Mouse (Mus musculus): ENCODE results near the gene Scn8a. TPM values are rescaled to one million over a fixed set of nuclear protein-coding genes. Genes with fewer than 3 reads are reported as not detected.

Gene Scn8a
- polyA plus RNA-seq, 1 experiment from 2014 or later, result 15.1 TPM

DNA sequence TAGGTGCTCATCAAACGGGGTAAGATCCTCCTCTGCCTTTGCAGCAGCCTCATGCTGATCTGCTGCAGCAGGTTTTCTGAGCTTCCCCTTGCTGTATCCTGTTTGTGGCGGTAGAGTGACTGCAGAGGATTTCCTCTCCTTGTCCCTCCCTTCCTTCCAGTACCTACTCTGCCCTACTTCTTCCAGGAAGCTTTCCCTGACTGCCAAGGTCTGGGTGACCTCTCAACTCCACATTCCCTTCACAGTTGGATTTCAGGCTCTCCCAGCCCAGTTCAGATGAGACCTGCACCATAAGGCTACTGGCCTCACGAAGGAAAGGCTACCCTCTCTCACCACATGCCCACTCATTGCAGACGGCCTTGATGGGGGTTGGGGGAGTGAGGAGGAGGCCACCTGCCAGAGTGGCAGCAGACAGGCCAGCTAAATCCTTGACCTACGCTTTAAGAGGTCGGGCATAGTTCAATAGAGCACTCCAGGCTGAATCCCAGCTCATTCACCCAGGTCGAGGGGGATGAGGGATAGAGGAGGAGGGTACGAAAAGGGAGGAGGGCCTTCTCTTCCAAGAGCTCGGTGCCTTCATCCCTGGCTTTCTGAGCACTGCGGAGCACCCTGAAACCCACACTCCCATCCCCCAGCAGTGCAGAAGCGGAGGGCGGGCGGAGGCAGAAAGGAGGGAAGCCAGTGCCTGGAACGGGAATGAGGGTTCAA is 222.6 kb downstream of the Scn8a start:
- H3K4me3 ChIP-seq (ENCODE audit: low read length), result 0 out of 2 replicates have a peak overlapping the region, but pooled peaks have one; percentile 6
- no peaks in the 10 kb centered on the region for H3K36me3 ChIP-seq (ENCODE audit: control insufficient read depth, insufficient read depth, low read length)
- 25% methylated on average over 14 of the region's 14 CpGs for WGBS
- H3K9ac ChIP-seq (ENCODE audit: low read depth, low read length), result no peak overlapping the region
- ATAC-seq (ENCODE audit: low FRiP score, low TSS enrichment), result peak; percentile 35
- H3K4me1 ChIP-seq (ENCODE audit: control insufficient read depth, insufficient read depth, low read length), result peaks cover 27% of the 10 kb centered on the region
- peak overlapping the region; percentile 79 for H3K27ac ChIP-seq (ENCODE audit: low read depth, low read length)
- peak overlapping the region; percentile 33 for H3K4me2 ChIP-seq (replicated peaks; ENCODE audit: low read depth, low read length)
- no peaks in the 10 kb centered on the region; the same call in 1 of the 2 replicates for H3K27me3 ChIP-seq (ENCODE audit: control insufficient read depth, insufficient read depth, low read length)
- no peaks in the 10 kb centered on the region for H3K9me3 ChIP-seq (ENCODE audit: control insufficient read depth, low read length)

DNA sequence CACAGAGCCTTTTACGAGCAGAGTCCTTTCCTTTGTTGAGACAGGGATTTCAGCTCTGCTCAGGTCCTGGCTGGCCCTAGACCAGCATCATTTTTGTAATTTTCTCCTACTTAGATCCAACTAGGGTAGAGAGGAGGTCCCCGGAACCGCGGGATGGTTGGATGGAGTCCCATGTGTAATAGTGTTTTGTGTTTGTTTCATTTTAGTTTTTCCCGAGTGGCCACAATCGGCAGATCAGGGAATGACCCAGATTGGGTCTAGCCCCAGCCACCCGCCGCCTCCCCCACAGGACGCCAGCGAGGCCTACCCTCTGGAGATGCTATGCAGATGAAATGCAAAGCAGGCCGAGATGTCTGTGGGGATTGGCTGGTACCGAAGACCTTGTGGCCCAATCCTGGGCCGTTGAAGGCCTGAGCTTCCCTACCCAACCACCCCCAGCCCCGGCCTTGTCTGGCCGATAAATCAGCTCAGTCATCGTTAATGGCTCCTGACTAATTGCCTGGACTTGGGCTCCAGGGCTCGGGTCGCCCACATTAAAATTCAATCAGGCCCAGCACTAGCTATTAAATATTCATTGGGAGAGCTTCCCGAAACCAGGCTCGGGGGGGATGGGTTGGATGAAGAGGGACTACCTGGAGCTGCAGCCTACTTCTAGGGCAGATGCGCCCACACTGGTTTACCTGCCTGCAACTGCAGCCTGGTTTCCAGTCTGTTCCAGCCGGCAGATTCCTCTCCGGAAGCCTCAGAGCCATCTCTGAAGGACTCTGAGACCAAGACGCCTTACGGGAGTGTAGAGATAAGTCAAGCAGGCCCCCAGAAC is 223.4 kb downstream of the Scn8a start:
- no peaks in the 10 kb centered on the region for H3K9me3 ChIP-seq (ENCODE audit: control insufficient read depth, low read length)
- H3K9ac ChIP-seq (ENCODE audit: low read depth, low read length), result no peak overlapping the region
- H3K27ac ChIP-seq (ENCODE audit: low read depth, low read length), result peak overlapping the region; percentile 79
- H3K4me2 ChIP-seq (replicated peaks; ENCODE audit: low read depth, low read length), result peak overlapping the region; percentile 33
- ATAC-seq (ENCODE audit: low FRiP score, low TSS enrichment), result peak; percentile 92
- no peaks in the 10 kb centered on the region for H3K36me3 ChIP-seq (ENCODE audit: control insufficient read depth, insufficient read depth, low read length)
- H3K4me1 ChIP-seq (ENCODE audit: control insufficient read depth, insufficient read depth, low read length), result peaks cover 34% of the 10 kb centered on the region
- H3K4me3 ChIP-seq (ENCODE audit: low read length), result 0 out of 2 replicates have a peak overlapping the region, but pooled peaks have one; percentile 6
- 5% methylated on average over 25 of the region's 25 CpGs for whole genome bisulfite sequencing
- no peaks in the 10 kb centered on the region; the same call in 1 of the 2 replicates for H3K27me3 ChIP-seq (ENCODE audit: control insufficient read depth, insufficient read depth, low read length)

DNA sequence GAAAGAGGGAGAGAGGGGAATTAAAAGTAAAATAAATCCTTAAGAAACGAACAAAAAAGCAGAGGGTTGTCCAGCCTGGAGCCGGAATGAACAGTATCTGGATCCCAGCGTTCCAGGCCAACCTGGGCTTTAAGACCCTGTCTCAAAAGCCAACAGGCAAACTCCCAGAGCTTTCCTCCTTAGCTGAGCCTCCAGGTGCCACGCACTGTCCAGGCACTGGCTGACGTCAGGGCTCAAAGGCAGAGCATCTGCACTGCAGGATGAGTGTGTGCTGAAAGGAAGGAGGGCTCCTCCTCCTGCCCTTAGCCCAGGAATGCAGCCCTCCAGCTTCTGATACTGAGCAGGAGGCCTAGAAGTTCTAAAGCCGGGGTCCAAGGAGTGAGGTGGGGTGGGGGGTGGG is 224.3 kb downstream of the Scn8a start:
- Histone ChIP-seq H3K36me3 (ENCODE audit: control insufficient read depth, insufficient read depth, low read length) (no peaks in the 10 kb centered on the region), H3K4me1 (ENCODE audit: control insufficient read depth, insufficient read depth, low read length) (peaks cover 37% of the 10 kb centered on the region), H3K9ac (ENCODE audit: low read depth, low read length) (no peak overlapping the region), H3K9me3 (ENCODE audit: control insufficient read depth, low read length) (no peaks in the 10 kb centered on the region), H3K27me3 (ENCODE audit: control insufficient read depth, insufficient read depth, low read length) (no peaks in the 10 kb centered on the region; the same call in 1 of the 2 replicates), H3K27ac (ENCODE audit: low read depth, low read length) (no peak overlapping the region), H3K4me3 (ENCODE audit: low read length) (no peak overlapping the region), H3K4me2 (replicated peaks; ENCODE audit: low read depth, low read length) (no peak overlapping the region)
- WGBS, result 36% methylated on average over 6 of the region's 6 CpGs
- ATAC-seq (ENCODE audit: low FRiP score, low TSS enrichment), result no peak

DNA sequence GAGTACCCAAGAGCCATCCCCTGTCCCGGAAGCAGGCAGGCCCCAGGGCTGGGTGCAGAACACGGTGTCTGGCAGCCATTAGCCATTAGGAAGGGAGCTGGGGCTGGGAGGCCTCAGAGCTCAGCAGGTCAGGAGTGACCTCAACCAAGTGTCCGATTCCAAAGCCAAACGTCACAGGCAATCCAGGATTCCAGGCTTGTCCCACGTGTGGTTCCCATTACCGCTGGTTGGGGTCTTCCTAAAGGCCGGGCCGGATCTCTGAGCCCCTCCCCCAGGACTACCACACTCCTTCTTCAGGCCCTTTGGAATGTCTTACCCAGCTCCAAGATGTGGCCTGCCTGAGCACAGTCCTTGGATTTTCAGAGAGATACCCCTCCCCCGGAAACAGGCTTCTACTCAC is 225.3 kb downstream of the Scn8a start:
- WGBS, result 25% methylated on average over 9 of the region's 9 CpGs
- ATAC-seq (ENCODE audit: low FRiP score, low TSS enrichment), result no peak

DNA sequence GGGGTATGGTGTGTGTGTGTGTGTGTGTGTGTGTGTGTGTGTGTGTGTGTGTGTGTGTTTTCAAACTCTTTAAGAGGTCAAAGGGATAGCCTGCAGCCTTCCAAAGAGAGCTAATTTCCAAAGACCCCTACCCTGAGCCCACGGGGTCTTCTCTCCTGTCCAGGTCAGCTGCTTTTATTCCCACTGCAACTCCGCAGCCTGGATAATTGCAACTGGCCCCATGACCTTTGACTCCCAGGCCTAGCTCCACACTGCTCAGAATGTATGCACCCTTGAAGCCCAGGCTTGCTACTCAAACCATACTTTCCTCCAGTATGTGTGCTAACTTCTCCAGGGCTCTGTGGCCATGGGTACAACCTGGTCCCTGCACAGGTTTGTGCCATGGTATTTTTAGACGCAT is 225.7 kb downstream of the Scn8a start:
- WGBS, result 48% methylated on average over 3 of the region's 3 CpGs
- Histone ChIP-seq H3K9ac (ENCODE audit: low read depth, low read length) (no peak overlapping the region), H3K9me3 (ENCODE audit: control insufficient read depth, low read length) (no peaks in the 10 kb centered on the region; the same call in 1 of the 2 replicates), H3K4me1 (ENCODE audit: control insufficient read depth, insufficient read depth, low read length) (peaks cover 37% of the 10 kb centered on the region), H3K36me3 (ENCODE audit: control insufficient read depth, insufficient read depth, low read length) (no peaks in the 10 kb centered on the region), H3K27ac (ENCODE audit: low read depth, low read length) (no peak overlapping the region), H3K27me3 (ENCODE audit: control insufficient read depth, insufficient read depth, low read length) (peaks cover 4% of the 10 kb centered on the region; the same call in 1 of the 2 replicates), H3K4me2 (replicated peaks; ENCODE audit: low read depth, low read length) (no peak overlapping the region), H3K4me3 (ENCODE audit: low read length) (no peak overlapping the region)
- no peak for ATAC-seq (ENCODE audit: low FRiP score, low TSS enrichment)

More for the DNA sequence above, 225.3 kb downstream of the Scn8a start:
- Histone ChIP-seq H3K4me2 (replicated peaks; ENCODE audit: low read depth, low read length) (no peak overlapping the region), H3K27me3 (ENCODE audit: control insufficient read depth, insufficient read depth, low read length) (peaks cover 4% of the 10 kb centered on the region; the same call in 1 of the 2 replicates), H3K4me1 (ENCODE audit: control insufficient read depth, insufficient read depth, low read length) (peaks cover 37% of the 10 kb centered on the region), H3K36me3 (ENCODE audit: control insufficient read depth, insufficient read depth, low read length) (no peaks in the 10 kb centered on the region), H3K4me3 (ENCODE audit: low read length) (no peak overlapping the region), H3K9me3 (ENCODE audit: control insufficient read depth, low read length) (no peaks in the 10 kb centered on the region), H3K9ac (ENCODE audit: low read depth, low read length) (no peak overlapping the region), H3K27ac (ENCODE audit: low read depth, low read length) (no peak overlapping the region)

Other genes starting within 250 kb of the Scn8a start
- 26.4 and 28.4 TPM in 2 replicates for gene Smagp, start 232.9 kb upstream of the Scn8a start, polyA plus RNA-seq (2014; fragmentation: Nextera tagmentation; extraction: Ambion mirVana)
- gene Bin2, start 200.3 kb upstream of the Scn8a start, polyA plus RNA-seq (2014; fragmentation: Nextera tagmentation; extraction: Ambion mirVana), result 2.1 and 2.4 TPM in 2 replicates
- gene Cela1, start 181.9 kb upstream of the Scn8a start, polyA plus RNA-seq (2014; fragmentation: Nextera tagmentation; extraction: Ambion mirVana), result 9.4 and 9.9 TPM in 2 replicates
- 0.16 and 0.17 TPM in 2 replicates for gene Galnt6, start 140.5 kb upstream of the Scn8a start, polyA plus RNA-seq (2014; fragmentation: Nextera tagmentation; extraction: Ambion mirVana)
- 7.6 and 8.5 TPM in 2 replicates for gene Slc4a8, start 108.1 kb upstream of the Scn8a start, polyA plus RNA-seq (2014; fragmentation: Nextera tagmentation; extraction: Ambion mirVana)
- gene Gm47841, start 177.5 kb downstream of the Scn8a start, polyA plus RNA-seq (2014; fragmentation: Nextera tagmentation; extraction: Ambion mirVana), result not detected in 2 replicates
- gene Fignl2, start 208.7 kb downstream of the Scn8a start, polyA plus RNA-seq (2014; fragmentation: Nextera tagmentation; extraction: Ambion mirVana), result 0.58 and 0.73 TPM in 2 replicates
- not detected in 2 replicates for gene Ankrd33, start 245.9 kb downstream of the Scn8a start, polyA plus RNA-seq (2014; fragmentation: Nextera tagmentation; extraction: Ambion mirVana)